Mouse (Mus musculus) C2C12 (cell line): Measurements from ENCODE around the gene Bfsp2. TPM values are rescaled to one million over a fixed set of nuclear protein-coding genes. Genes with fewer than 3 reads are reported as not detected.

ENCODE experiments used
- H3K27me3 ChIP-seq: one replicate; pipeline ENCODE4 v1.6.1; 2011; ENCODE audit not compliant: control insufficient read depth, insufficient read depth, insufficient read length
- H3K36me3 ChIP-seq: one replicate; pipeline ENCODE4 v1.6.1; 2011; ENCODE audit not compliant: control insufficient read depth, insufficient read depth
- H3K4me3 ChIP-seq: one replicate; pipeline ENCODE4 v1.5.1; 2011; ENCODE audit warnings: mild to moderate bottlenecking, control low read depth; ENCODE audit not compliant: poor library complexity, insufficient read depth, severe bottlenecking
- H3K79me2 ChIP-seq: one replicate; pipeline ENCODE4 v1.6.1; 2011; ENCODE audit not compliant: control insufficient read depth, insufficient read depth
- H3K79me3 ChIP-seq: one replicate; pipeline ENCODE4 v1.6.1; 2011; ENCODE audit warnings: low read depth, control low read depth
- H3ac ChIP-seq: one replicate; pipeline ENCODE3; 2011; ENCODE audit warnings: low read depth; ENCODE audit not compliant: control insufficient read depth, insufficient read length
- CEBPB ChIP-seq: IDR thresholded peaks from one replicate; pipeline ENCODE4 v1.6.1; 2011; ENCODE audit warnings: low read depth, mild to moderate bottlenecking, control low read depth, moderate library complexity
- CTCF ChIP-seq: IDR thresholded peaks from one replicate; pipeline ENCODE4 v1.5.1; 2011; ENCODE audit not compliant: control insufficient read depth, insufficient read depth, insufficient read length
- FOSL1 ChIP-seq: IDR thresholded peaks from one replicate; pipeline ENCODE4 v1.8.0; 2011; ENCODE audit warnings: mild to moderate bottlenecking, low read length; ENCODE audit not compliant: poor library complexity, insufficient read depth, severe bottlenecking
- MAX ChIP-seq: IDR thresholded peaks from one replicate; pipeline ENCODE4 v1.6.1; 2011; ENCODE audit warnings: mild to moderate bottlenecking, control low read depth
- MYOD1 ChIP-seq: IDR thresholded peaks from one replicate; pipeline ENCODE4 v1.6.1; 2011; ENCODE audit warnings: low read depth; ENCODE audit not compliant: control insufficient read depth, insufficient read length
- MYOG ChIP-seq: IDR thresholded peaks from one replicate; pipeline ENCODE4 v1.6.1; 2011; ENCODE audit not compliant: control insufficient read depth, insufficient read length; ENCODE audit errors: extremely low read depth
- USF1 ChIP-seq: IDR thresholded peaks from one replicate; pipeline ENCODE4 v1.6.1; 2011; ENCODE audit warnings: low read depth, mild to moderate bottlenecking, control low read depth, moderate library complexity
- polyA plus RNA-seq: library from polyadenylated mRNA; unstranded; fragments of >200 nt; fragmentation: generic; extraction: Trizol; gene quantifications from one replicate; pipeline ENCODE4 v1.2.1, GENCODE M21; 2012; ENCODE audit warnings: missing spikeins

The Bfsp2 gene
- polyA plus RNA-seq, 1 experiment = 0.22 TPM

GRCm38 (mm10) chr9:103383576-103383975 is 96.6 kb downstream of the Bfsp2 start:
- H3K79me2 ChIP-seq = no peaks in the 10 kb centered on the region
- H3K27me3 ChIP-seq = no peaks in the 10 kb centered on the region
- TF ChIP-seq MYOD1 = no peak
- TF ChIP-seq MYOG = no peak
- no peak for TF ChIP-seq CTCF
- no peak for TF ChIP-seq FOSL1
- no peak for TF ChIP-seq USF1
- TF ChIP-seq CEBPB = no peak
- no peak for TF ChIP-seq MAX
- no peaks in the 10 kb centered on the region for H3K36me3 ChIP-seq
- no peaks in the 10 kb centered on the region for H3K79me3 ChIP-seq
- no peak overlapping the region for H3K4me3 ChIP-seq
- no peak overlapping the region for H3ac ChIP-seq

- Histone ChIP-seq H3K36me3 (no peaks in the 10 kb centered on the region), H3K27me3 (no peaks in the 10 kb centered on the region), H3ac (no peak overlapping the region), H3K79me2 (no peaks in the 10 kb centered on the region), H3K4me3 (no peak overlapping the region), H3K79me3 (no peaks in the 10 kb centered on the region)
- TF ChIP-seq MYOG (no peak), USF1 (no peak), MAX (no peak), CEBPB (no peak), MYOD1 (no peak)
Observed at GRCm38 (mm10) chr9:103382989-103383388, 97.2 kb downstream of the Bfsp2 start.

GRCm38 (mm10) chr9:103380566-103380965 is 99.7 kb downstream of the Bfsp2 start:
- no peaks in the 10 kb centered on the region for H3K79me3 ChIP-seq
- no peak overlapping the region for H3ac ChIP-seq
- no peaks in the 10 kb centered on the region for H3K27me3 ChIP-seq
- TF ChIP-seq MYOG = no peak
- no peak for TF ChIP-seq CEBPB
- no peak for TF ChIP-seq USF1
- no peak for TF ChIP-seq CTCF
- TF ChIP-seq MYOD1 = no peak
- TF ChIP-seq MAX = no peak
- TF ChIP-seq FOSL1 = no peak
- H3K4me3 ChIP-seq = no peak overlapping the region
- H3K36me3 ChIP-seq = no peaks in the 10 kb centered on the region
- H3K79me2 ChIP-seq = no peaks in the 10 kb centered on the region

- no peaks in the 10 kb centered on the region for H3K79me2 ChIP-seq
- no peak for TF ChIP-seq MAX
- TF ChIP-seq MYOG = no peak
- no peak for TF ChIP-seq CTCF
- no peak for TF ChIP-seq FOSL1
- no peak for TF ChIP-seq CEBPB
- TF ChIP-seq USF1 = no peak
- no peak for TF ChIP-seq MYOD1
- no peaks in the 10 kb centered on the region for H3K36me3 ChIP-seq
- no peaks in the 10 kb centered on the region for H3K79me3 ChIP-seq
- H3K4me3 ChIP-seq = no peak overlapping the region
- H3K27me3 ChIP-seq = no peaks in the 10 kb centered on the region
- no peak overlapping the region for H3ac ChIP-seq
Observed at GRCm38 (mm10) chr9:103379199-103379598, 101.0 kb downstream of the Bfsp2 start.

- H3K27me3 ChIP-seq = no peaks in the 10 kb centered on the region
- no peak overlapping the region for H3K4me3 ChIP-seq
- no peak overlapping the region for H3ac ChIP-seq
- TF ChIP-seq CTCF (no peak), MYOD1 (no peak), MYOG (no peak), USF1 (no peak), CEBPB (no peak), MAX (no peak), FOSL1 (no peak)
- no peaks in the 10 kb centered on the region for H3K79me2 ChIP-seq
- no peaks in the 10 kb centered on the region for H3K36me3 ChIP-seq
- H3K79me3 ChIP-seq = no peaks in the 10 kb centered on the region
Observed at GRCm38 (mm10) chr9:103378686-103379085, 101.5 kb downstream of the Bfsp2 start.
